Mouse (Mus musculus) midbrain, embryonic 16.5 days (tissue): ENCODE data around the gene Tmem265. TPM values are rescaled to one million over a fixed set of nuclear protein-coding genes. Genes with fewer than 3 reads are reported as not detected.

ENCODE experiments used
- ATAC-seq: fragments of 200-750 bp; cut with Nextera tagmentation; 2 replicates; pipeline ENCODE4 v1.8.0; 2017; ENCODE audit warnings: moderate TSS enrichment
- H3K27ac ChIP-seq: fragments of 300-500 bp; sonication (generic); 2 replicates; pipeline ENCODE4 v1.5.1; 2014; ENCODE audit warnings: mild to moderate bottlenecking, low read length, mixed read lengths
- H3K27me3 ChIP-seq: fragments of 300-500 bp; sonication (generic); 2 replicates; pipeline ENCODE4 v1.6.1; 2014; ENCODE audit warnings: low read depth, low read length, mixed read lengths; ENCODE audit not compliant: control insufficient read depth, insufficient read depth
- H3K36me3 ChIP-seq: fragments of 300-500 bp; sonication (generic); 2 replicates; pipeline ENCODE4 v1.6.1; 2014; ENCODE audit warnings: mild to moderate bottlenecking, low read length, moderate library complexity, mixed read lengths; ENCODE audit not compliant: control insufficient read depth, insufficient read depth
- H3K4me1 ChIP-seq: fragments of 300-500 bp; sonication (generic); 2 replicates; pipeline ENCODE4 v1.6.1; 2014; ENCODE audit warnings: mild to moderate bottlenecking, low read length, mixed read lengths; ENCODE audit not compliant: control insufficient read depth, insufficient read depth
- H3K4me2 ChIP-seq: fragments of 300-500 bp; sonication (generic); 2 replicates; pipeline ENCODE4 v1.6.1; 2014; ENCODE audit warnings: mild to moderate bottlenecking, low read length, mixed read lengths
- H3K4me3 ChIP-seq: fragments of 300-500 bp; sonication (generic); 2 replicates; pipeline ENCODE4 v1.5.1; 2014; ENCODE audit warnings: low read depth, mild to moderate bottlenecking, low read length, moderate library complexity, mixed read lengths
- H3K9ac ChIP-seq: fragments of 300-500 bp; sonication (generic); 2 replicates; pipeline ENCODE4 v1.6.1; 2014; ENCODE audit warnings: low read depth, low read length, mixed read lengths
- H3K9me3 ChIP-seq: fragments of 300-500 bp; sonication (generic); replicated peaks from 2 replicates; pipeline ENCODE4 v1.6.1; 2014; ENCODE audit warnings: mild to moderate bottlenecking, low read length, mixed read lengths; ENCODE audit not compliant: control insufficient read depth, poor library complexity, severe bottlenecking
- WGBS: fragments of 180-500 bp; shearing (Covaris S2); extraction: QIAGEN DNeasy Blood & Tissue Kit; methylation state at CpG from one replicate; pipeline ENCODE4 v1.1.7; 2014; 5-methylcytosine and 5-hydroxymethylcytosine counted together
- polyA plus RNA-seq: library from polyadenylated mRNA; unstranded; fragments of >200 nt; fragmentation: Nextera tagmentation; extraction: Ambion mirVana; gene quantifications from 2 replicates; pipeline ENCODE4 v1.2.1, GENCODE M21; 2015

Gene Tmem265
- polyA plus RNA-seq, 1 experiment from 2014 or later, result 8.5 TPM

- 0% methylated on average over 18 of the region's 44 CpGs for WGBS
- Histone ChIP-seq H3K27ac (peak overlapping the region; percentile 94), H3K4me2 (peak overlapping the region; percentile 95), H3K27me3 (no peaks in the 10 kb centered on the region), H3K36me3 (peaks cover 31% of the 10 kb centered on the region), H3K4me3 (peak overlapping the region; percentile 100), H3K9me3 (no peaks in the 10 kb centered on the region), H3K9ac (peak overlapping the region; percentile 97), H3K4me1 (peaks cover 23% of the 10 kb centered on the region)
- peak; percentile 19 for ATAC-seq
These were observed 53.3 kb downstream of the Tmem265 start for GRCm38 (mm10) chr7:127614511-127614890.

- WGBS, result 1% methylated on average over 43 of the region's 50 CpGs
- ATAC-seq, result peak; percentile 95
- H3K27me3 ChIP-seq, result no peaks in the 10 kb centered on the region
- H3K4me1 ChIP-seq, result peaks cover 23% of the 10 kb centered on the region
- H3K4me3 ChIP-seq, result peak within 1 kb of the TSS; percentile 100
- peak within 1 kb of the TSS; percentile 95 for H3K4me2 ChIP-seq
- H3K9ac ChIP-seq, result peak within 1 kb of the TSS; percentile 97
- peak within 1 kb of the TSS; percentile 94 for H3K27ac ChIP-seq
- H3K9me3 ChIP-seq, result no peaks in the 10 kb centered on the region
- H3K36me3 ChIP-seq, result peaks cover 26% of the 10 kb centered on the region
These were observed 54.0 kb downstream of the Tmem265 start, which contains the start of gene Zfp629 for GRCm38 (mm10) chr7:127614891-127615843. TSS of gene Zfp629 (minus strand) at chr7:127615797.

DNA sequence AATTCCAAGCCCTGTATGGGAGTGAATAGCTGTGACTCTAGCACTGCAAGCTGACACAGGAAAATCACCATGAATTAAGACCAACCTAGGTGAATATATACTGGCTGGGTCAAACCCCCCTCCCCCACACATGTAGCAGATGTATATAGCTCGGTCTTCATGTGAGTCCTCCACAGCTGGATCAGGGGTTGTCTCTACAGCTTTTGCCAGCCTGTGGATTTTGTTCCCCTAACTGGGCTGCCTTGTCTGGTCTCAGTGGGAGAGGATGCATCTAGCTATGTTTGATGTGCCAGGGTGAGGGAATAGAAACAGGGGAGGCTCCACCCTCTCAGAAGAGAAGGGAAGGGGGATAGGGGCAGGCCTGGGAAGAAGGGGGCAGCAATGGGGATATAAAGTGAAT lies 55.1 kb downstream of the Tmem265 start:
- no peaks in the 10 kb centered on the region for H3K9me3 ChIP-seq
- H3K4me3 ChIP-seq, result peak overlapping the region; percentile 100
- 57% methylated on average over 1 of the region's 1 CpGs for WGBS
- 0 out of 2 replicates have a peak overlapping the region, but pooled peaks have one; percentile 6 for H3K27ac ChIP-seq
- no peak for ATAC-seq
- H3K4me2 ChIP-seq, result peak overlapping the region; percentile 95
- H3K36me3 ChIP-seq, result peaks cover 14% of the 10 kb centered on the region
- H3K9ac ChIP-seq, result 0 out of 2 replicates have a peak overlapping the region, but pooled peaks have one; percentile 17
- no peaks in the 10 kb centered on the region for H3K27me3 ChIP-seq
- peaks cover 23% of the 10 kb centered on the region for H3K4me1 ChIP-seq

Other genes starting within 250 kb of the Tmem265 start
- gene Zfp768, start 215.8 kb upstream of the Tmem265 start, polyA plus RNA-seq, result 16.3 and 17.7 TPM in 2 replicates
- 10.1 and 10.5 TPM in 2 replicates for gene Zfp747, start 185.3 kb upstream of the Tmem265 start, polyA plus RNA-seq
- gene 9130019O22Rik, start 174.2 kb upstream of the Tmem265 start, polyA plus RNA-seq, result 4.6 and 5.4 TPM in 2 replicates
- gene E430018J23Rik, start 167.8 kb upstream of the Tmem265 start, polyA plus RNA-seq, result 4.9 and 6.3 TPM in 2 replicates
- 4.9 and 5.3 TPM in 2 replicates for gene Zfp764, start 154.6 kb upstream of the Tmem265 start, polyA plus RNA-seq
- 27.7 and 28.1 TPM in 2 replicates for gene Zfp688, start 139.3 kb upstream of the Tmem265 start, polyA plus RNA-seq
- 16.5 and 17.6 TPM in 2 replicates for gene Zfp689, start 112.2 kb upstream of the Tmem265 start, polyA plus RNA-seq
- 32.9 and 36.0 TPM in 2 replicates for gene Prr14, start 101.8 kb upstream of the Tmem265 start, polyA plus RNA-seq
- gene Fbrs, start 82.2 kb upstream of the Tmem265 start, polyA plus RNA-seq, result 9.1 and 12.5 TPM in 2 replicates
- 38.4 and 49.5 TPM in 2 replicates for gene Srcap, start 49.4 kb upstream of the Tmem265 start, polyA plus RNA-seq
- 14.1 and 15.7 TPM in 2 replicates for gene Gm42715, start 41.8 kb upstream of the Tmem265 start, polyA plus RNA-seq
- 59.4 and 62.5 TPM in 2 replicates for gene Phkg2, start 11.9 kb downstream of the Tmem265 start, polyA plus RNA-seq
- 10.2 and 11.9 TPM in 2 replicates for gene Ccdc189, start 27.2 kb downstream of the Tmem265 start, polyA plus RNA-seq
- gene Rnf40, start 27.4 kb downstream of the Tmem265 start, polyA plus RNA-seq, result 50.3 and 56.7 TPM in 2 replicates
- 18.3 and 22.4 TPM in 2 replicates for gene Zfp629, start 54.4 kb downstream of the Tmem265 start, polyA plus RNA-seq
- 41.7 and 43.2 TPM in 2 replicates for gene Bcl7c, start 147.5 kb downstream of the Tmem265 start, polyA plus RNA-seq
- 3.2 and 3.3 TPM in 2 replicates for gene Ctf1, start 151.3 kb downstream of the Tmem265 start, polyA plus RNA-seq
- 0.10 TPM in 1 of 2 replicates, not detected in the other for gene Ctf2, start 170.8 kb downstream of the Tmem265 start, polyA plus RNA-seq
- gene Fbxl19, start 183.2 kb downstream of the Tmem265 start, polyA plus RNA-seq, result 7.4 and 8.0 TPM in 2 replicates
- gene Orai3, start 208.4 kb downstream of the Tmem265 start, polyA plus RNA-seq, result 8.8 TPM in 2 replicates
- gene Setd1a, start 215.3 kb downstream of the Tmem265 start, polyA plus RNA-seq, result 12.8 and 18.0 TPM in 2 replicates
- not detected in 2 replicates for gene Gm49388, start 224.2 kb downstream of the Tmem265 start, polyA plus RNA-seq
- 8.4 and 10.3 TPM in 2 replicates for gene Hsd3b7, start 239.2 kb downstream of the Tmem265 start, polyA plus RNA-seq